Mouse (Mus musculus) gastrocnemius, postnatal 14 days (tissue): Measurements from ENCODE around the gene Foxj2. TPM values are rescaled to one million over a fixed set of nuclear protein-coding genes. Genes with fewer than 3 reads are reported as not detected.

Experiments used
- DNase-seq: peaks from one replicate; pipeline ENCODE4 v3.0.0; 2021; ENCODE audit warnings: mixed read lengths
- intact Hi-C: fragments of 180-260 bp; cut with DNase I; formaldehyde crosslinking; loops from one replicate; pipeline ENCODE4 v1.15.1; 2025; ENCODE audit warnings: low total_unique reads
- total RNA-seq, 2 experiments: library from RNA; stranded (reverse); gene quantifications; 2 replicates each; pipeline ENCODE4 v1.2.3; 2021

Gene Foxj2
- total RNA-seq, 2 experiments from 2014 or later = 15.5 to 18.5 TPM

GRCm38 (mm10) chr6:122811771-122812600 lies 7.7 kb upstream of the Foxj2 start:
- intact Hi-C loops = no loop called here
- DNase-seq = no peak

DNA sequence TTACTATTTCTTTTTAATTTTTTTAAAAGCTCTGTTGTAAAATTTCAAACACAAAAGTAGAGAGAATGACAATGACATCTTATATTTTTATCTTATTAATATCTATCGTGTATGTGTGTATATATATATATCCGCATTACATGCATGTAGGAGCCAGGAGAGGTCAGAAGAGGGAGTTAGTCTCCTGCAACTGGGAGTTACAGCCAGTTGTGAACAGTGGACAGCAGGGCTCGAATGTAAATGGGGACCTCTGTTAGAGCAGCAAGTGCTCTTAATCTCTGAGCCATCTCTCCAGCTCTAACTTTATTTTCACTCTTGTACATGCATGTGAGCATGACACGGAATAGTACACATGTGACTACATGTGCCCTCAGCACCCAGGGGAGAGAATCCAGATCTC lies 7.0 kb upstream of the Foxj2 start:
- DNase-seq = no peak
- intact Hi-C loops = no loop called here

- DNase-seq = no peak
- intact Hi-C loops = no loop called here
Observed at GRCm38 (mm10) chr6:122813640-122814039, 6.1 kb upstream of the Foxj2 start.

GRCm38 (mm10) chr6:122820071-122820798 lies 521 bp downstream of the Foxj2 start:
- intact Hi-C loops = no loop called here
- peak; percentile 19 for DNase-seq

DNA sequence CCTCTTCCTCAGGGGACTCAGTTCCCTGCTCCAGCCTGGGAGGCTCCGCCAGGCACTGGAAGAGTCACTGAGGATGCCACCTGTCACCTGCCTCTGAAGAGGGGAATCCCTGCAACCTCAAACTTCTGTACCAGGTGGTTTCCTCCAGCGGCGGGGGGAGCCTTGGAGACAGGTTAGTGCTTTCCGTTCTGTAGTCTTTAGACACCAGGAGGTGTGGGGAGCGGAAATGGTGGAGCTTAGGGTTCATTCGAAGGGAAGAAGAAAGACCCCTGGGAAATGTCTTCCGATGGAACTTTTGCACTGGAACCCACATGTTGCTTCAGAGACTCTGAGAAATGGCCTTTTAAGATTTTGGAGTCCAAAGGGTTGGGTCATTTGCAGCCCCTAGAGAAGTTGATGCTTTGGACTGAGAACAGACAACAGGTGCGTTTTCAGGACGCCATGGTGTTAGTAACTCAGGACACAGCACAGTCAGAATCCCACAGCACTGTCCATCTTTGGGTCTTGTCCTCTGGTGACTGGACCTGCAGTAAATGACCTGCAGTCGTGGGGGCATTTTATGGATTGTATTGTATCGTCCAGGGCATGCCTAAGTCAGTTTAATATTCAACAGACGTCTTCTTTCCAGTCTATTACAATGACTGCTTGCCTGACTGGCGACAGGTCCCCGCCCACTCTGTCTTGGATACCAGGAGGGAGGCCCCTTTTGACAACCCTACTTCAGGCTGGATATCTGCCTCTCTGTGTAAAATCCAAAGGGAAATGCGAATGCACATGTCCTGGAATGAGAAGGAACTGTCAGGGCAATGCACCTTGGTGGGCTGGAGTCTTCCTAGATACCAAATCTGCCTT lies 1.3 kb downstream of the Foxj2 start:
- DNase-seq = no peak
- intact Hi-C loops = no loop called here

- intact Hi-C loops = no loop called here
- no peak for DNase-seq
Observed at GRCm38 (mm10) chr6:122821822-122822221, 2.1 kb downstream of the Foxj2 start.

DNA sequence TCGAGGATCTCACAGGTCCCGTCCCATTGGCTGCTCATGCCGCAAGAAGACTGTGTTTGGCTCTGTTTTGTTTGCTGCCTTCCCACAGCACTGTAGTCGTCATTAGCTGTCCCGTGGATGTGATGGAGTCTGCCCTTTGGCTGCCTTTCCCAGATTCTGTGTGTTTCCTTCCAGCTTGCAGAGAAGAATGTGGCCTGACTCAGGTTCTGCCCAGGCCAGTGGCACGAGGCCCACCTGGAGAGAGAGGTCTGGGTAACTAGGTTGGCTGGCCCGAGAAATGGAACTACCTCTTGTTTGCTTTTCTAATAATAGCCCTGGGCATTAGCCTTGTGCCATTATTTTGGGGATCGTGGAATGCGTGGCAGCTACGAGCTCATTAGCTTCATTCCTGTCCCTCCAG lies 4.4 kb downstream of the Foxj2 start:
- intact Hi-C loops = no loop called here
- peak; percentile 62 for DNase-seq

DNA sequence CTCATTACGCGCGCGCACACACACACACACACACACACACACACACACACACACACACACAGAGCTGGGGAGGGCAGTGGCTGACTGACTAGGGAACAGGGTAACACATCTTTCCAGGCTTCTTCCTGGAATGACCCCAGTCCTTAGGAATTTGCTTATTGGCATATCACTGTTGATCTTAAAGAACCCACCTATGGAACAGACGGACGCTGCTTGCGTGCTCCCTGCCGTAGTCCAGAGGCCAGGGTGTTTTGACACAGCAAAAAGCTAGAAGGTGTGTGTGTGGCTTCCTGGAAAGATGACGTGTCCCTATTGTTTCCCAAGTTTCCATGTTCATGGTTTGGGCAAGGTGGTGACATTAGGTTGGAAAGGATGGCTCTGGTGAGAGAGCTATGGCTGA lies 5.5 kb downstream of the Foxj2 start:
- DNase-seq = no peak
- intact Hi-C loops = no loop called here

DNA sequence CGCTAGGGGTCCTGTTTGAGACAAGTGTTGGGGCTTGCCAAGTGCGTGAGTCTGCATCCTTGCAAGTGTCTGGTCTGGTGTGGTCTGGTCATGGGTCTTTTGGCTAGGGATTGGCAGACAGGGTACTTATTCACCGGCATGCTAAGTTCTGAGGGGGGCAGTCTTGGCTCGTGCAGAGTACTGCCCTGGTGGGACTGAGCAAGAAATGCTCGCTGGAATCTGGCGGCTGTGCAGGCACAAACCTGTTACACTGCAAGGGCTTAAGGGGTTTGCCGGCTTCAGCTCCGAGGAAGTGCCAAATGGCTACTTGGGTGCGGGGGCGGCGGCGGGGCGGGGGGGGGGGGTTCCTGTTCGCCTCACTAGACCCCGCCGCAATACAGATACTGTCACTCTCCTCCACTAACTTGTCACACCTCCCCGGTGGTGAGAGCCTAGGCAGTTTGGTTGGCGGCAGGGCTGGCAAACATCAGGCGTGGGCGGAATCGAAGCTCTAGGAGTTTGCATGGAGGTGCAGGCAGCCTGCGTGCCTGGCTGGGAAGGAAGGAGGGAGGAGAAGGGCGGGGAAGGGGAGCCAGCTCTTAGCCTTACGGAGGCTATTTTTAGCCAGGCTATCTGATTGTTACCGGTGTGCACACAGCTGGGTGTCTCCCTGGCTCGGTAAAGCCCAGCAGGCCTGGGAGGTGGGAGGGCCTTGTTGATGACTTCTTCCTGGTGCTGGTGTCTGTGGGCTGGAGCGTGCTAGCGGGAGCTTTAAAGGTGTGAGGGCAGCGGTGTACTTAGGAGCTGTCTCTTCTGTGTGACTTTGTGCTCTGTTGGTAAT lies 6.4 kb downstream of the Foxj2 start:
- DNase-seq = peak; percentile 56
- intact Hi-C loops = no loop called here

GRCm38 (mm10) chr6:122828086-122828485 lies 8.4 kb downstream of the Foxj2 start:
- intact Hi-C loops = no loop called here
- DNase-seq = no peak

DNA sequence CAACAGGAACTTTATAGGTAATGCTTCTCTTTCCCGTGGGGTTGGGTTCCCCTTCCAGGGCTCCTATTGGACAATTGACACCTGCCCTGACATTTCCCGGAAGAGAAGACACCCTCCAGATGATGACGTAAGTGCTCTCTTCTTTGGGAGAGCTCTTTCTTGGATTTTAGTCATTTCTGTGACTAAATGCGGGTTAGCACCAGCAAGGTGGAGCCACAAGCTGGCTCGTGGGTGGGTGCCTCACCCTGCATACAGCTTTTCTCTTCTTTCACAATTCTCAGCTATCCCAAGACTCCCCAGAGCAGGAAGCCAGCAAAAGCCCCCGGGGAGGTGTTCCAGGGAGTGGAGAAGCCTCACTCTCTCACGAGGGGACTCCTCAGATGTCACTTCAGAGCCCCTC lies 13.2 kb downstream of the Foxj2 start:
- intact Hi-C loops = no loop called here
- no peak for DNase-seq

- intact Hi-C loops = no loop called here
- no peak for DNase-seq
Observed at GRCm38 (mm10) chr6:122834365-122834764, 14.7 kb downstream of the Foxj2 start.

DNA sequence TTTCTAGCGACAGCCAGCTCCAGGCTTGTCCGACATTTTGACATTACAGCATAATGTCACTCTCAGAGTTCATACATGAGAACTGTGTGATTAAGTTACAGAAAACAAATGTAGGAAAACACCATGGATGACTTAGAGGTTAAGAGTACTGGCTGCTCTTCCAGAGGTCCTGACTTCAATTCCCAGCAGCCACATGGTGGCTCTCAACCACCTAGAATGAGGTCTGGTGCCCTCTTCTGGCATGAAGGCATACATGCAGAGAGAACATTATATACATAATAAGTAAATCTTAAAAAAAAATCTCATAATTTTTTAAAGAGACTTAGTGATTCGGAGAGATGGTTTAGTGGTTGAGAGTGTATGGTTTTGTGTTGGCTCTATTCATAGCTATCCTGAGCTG lies 17.3 kb downstream of the Foxj2 start:
- intact Hi-C loops = no loop called here
- DNase-seq = no peak

DNA sequence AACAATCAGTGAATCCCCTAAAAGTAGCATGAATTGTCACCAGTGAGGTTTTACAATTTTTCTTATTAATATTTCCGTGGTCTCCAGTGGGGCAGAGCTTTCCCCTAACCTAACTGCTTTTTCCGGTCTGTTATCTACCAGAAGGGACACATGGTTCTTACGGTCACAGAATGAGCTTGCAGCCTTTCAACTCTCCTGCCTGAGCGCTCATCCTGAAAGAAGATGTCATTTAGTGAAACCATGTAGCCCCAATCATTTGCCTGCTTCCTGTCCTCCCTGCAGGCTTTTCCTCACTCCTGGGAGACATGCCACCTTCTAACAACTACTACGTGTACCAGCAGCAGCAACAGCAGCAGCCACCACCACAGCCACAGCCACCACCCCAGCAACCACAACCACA lies 17.8 kb downstream of the Foxj2 start:
- intact Hi-C loops = no loop called here
- no peak for DNase-seq

- DNase-seq = no peak
- intact Hi-C loops = no loop called here
Observed at GRCm38 (mm10) chr6:122843759-122844158, 24.0 kb downstream of the Foxj2 start.

DNA sequence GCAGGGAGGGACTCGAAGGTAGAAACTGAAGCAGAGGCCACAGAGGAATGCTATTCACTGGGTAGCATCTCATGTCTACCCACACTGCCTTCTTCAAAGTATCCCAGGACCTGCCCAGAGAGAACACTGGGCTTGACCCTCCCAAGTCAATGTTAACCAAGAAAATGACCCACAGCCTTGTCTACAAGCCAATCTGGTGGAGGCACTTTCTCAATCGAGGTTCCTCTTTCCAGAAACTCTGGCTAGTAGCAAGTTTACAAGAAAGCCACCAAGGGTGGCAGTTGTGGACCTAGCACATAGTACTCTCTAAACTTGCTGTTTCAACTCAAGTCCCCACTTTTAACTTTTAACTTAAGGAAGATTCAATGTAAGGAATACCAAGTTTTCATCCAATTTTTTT lies 33.0 kb downstream of the Foxj2 start:
- no peak for DNase-seq
- intact Hi-C loops = no loop called here

DNA sequence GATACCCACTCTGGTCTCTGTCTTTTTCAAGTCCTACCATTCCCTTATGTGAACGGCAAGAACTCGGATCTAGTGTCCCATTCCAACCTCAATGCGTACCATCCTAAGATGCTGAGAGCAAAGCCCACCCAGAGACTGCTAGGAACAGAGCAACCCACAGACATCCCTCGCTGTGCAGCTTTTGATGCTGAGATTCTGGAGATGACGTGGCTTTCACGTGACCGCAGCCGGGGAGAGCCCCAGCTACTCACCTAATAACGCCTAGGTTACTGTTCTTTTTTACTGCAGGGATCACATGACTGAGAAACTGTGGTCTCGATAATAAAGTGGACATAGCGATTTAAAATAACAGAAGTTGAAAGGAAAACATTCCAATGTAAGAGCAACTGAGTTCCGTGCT lies 34.8 kb downstream of the Foxj2 start:
- DNase-seq = no peak

DNA sequence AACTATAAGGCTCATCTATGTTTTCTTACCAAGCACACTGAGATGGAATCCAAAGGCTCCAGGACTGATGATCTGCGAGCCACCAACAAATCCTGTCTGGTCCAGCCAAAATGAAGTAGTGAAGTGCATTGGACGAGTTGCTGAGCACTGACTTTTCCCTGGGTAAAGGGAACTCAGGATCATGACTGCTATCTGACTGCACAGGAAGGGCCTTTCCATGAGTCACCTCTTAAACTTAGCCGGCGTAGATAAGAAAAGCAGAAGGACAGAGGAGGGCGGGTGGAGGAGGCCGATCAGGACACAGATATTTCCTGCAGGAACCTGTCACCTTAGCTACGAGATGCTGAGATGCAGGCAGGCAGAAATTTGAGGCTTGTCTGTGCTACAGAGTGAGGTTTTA lies 36.2 kb downstream of the Foxj2 start, which contains the start of gene C3ar1:
TSS of gene C3ar1 (minus strand) at position 207 of the 400 bp plus-strand sequence.
- DNase-seq = no peak
- intact Hi-C loops = no loop called here

More for the DNA sequence above, 34.8 kb downstream of the Foxj2 start:
- intact Hi-C loops = no loop called here

GRCm38 (mm10) chr6:122862434-122862833 lies 42.7 kb downstream of the Foxj2 start:
- intact Hi-C loops = no loop called here
- DNase-seq = no peak
